Mouse (Mus musculus) layer of hippocampus, adult 9-10 months (tissue): Measurements from ENCODE around the gene Atp8b3.

Source experiments
- DNase-seq: peaks from one replicate; pipeline ENCODE4 v3.0.0; 2022; ENCODE audit warnings: low spot score

The Atp8b3 gene

GRCm38 (mm10) chr10:80568876-80569275, 30.0 kb upstream of the Atp8b3 start:
- no peak for DNase-seq

- DNase-seq, result no peak
These were observed 27.6 kb upstream of the Atp8b3 start for GRCm38 (mm10) chr10:80566375-80567092.

DNA sequence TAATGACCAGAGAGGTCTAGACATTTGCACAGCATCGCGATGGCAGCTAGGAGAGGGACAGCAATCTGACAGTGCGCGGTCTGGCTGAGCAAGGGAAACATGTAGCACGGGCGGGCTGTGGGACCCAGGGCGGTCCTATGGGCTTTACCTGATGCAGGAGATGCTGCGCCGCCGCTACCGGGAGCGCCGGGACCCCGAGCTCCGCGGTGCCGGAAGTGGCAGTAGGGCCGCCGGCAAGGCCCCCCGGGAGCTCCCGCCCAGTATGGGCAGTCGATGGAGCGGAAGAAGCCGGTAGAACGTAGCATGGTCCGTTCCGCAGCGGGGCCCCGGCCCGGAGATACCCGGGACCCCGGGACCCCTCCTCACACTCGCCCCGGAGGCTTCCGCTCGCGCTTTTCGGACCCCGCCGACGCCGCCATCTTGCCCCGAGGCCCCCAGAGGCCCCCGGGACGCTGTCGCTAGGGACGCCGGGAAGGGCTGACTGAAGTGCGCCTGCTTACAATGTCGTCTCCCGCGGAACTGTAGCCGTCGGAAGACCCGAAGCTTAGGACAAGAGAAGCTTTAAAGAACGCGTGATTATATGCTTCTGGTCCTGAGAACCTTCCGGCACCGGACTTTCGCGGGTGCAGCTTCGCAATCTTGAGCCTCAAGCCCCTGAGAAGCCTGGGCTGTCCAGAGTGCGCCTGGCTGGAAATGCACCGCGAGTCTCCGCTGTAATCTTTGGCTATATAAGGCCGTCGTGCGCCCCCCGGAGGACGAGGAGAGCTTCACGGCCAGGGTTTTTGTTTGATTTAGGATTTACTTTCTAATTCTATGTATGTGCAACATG, 22.4 kb upstream of the Atp8b3 start, which contains the start of gene Rexo1:
Gene Rexo1 (minus strand): TSS at position 445 of the 829 bp plus-strand sequence.
- DNase-seq, result peak; percentile 93

DNA sequence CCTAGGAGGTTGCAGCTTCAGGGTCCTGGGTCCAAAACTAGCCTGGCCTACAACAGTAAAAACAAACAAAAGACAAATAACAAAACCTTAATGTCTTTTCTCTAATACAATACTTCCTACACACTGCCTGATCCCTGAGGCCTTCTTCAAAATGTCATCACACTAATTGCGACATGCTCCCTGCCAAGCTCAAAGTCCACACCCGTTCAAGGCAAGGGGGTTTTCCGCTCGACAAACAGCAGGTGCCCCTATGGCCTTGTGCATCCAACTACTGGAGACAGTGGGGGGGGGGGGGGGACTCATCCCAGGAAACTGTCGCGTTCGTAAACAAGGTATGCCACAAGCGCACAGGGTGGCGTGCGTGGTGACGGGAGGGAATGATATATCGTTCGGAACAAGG, 21.7 kb upstream of the Atp8b3 start:
- no peak for DNase-seq

- no peak for DNase-seq
These were observed 20.5 kb upstream of the Atp8b3 start for GRCm38 (mm10) chr10:80559431-80559830.

- no peak for DNase-seq
These were observed 18.5 kb upstream of the Atp8b3 start for GRCm38 (mm10) chr10:80557346-80557965.

- no peak for DNase-seq
These were observed 15.1 kb upstream of the Atp8b3 start for GRCm38 (mm10) chr10:80553997-80554396.

DNA sequence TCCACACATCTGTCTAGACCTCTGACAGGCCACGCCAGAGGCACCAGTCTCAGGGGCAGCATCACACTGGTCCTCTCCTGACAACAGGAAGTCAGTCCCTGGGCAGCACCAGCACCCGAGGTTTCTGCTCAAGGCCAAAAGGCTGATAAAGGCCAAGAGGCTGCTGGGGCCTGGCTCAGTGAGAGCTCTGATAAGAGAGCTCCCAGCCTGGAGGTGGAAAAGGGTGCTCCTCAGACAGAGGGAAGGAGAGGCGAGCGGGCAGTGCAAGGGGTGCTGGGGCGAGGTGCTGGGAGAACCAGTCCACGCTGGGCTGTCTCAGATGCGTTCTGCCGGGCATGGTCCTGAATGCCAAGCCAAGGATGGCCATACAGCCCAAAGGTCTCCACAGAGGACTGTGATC, 14.7 kb upstream of the Atp8b3 start:
- no peak for DNase-seq

- DNase-seq, result no peak
These were observed 13.4 kb upstream of the Atp8b3 start for GRCm38 (mm10) chr10:80552364-80552763.

- no peak for DNase-seq
These were observed 10.4 kb upstream of the Atp8b3 start for GRCm38 (mm10) chr10:80549279-80549678.

- DNase-seq, result no peak
These were observed 9.6 kb upstream of the Atp8b3 start for GRCm38 (mm10) chr10:80548428-80549006.

GRCm38 (mm10) chr10:80547539-80547938, 8.6 kb upstream of the Atp8b3 start:
- DNase-seq, result no peak

GRCm38 (mm10) chr10:80546945-80547344, 8.0 kb upstream of the Atp8b3 start:
- no peak for DNase-seq

DNA sequence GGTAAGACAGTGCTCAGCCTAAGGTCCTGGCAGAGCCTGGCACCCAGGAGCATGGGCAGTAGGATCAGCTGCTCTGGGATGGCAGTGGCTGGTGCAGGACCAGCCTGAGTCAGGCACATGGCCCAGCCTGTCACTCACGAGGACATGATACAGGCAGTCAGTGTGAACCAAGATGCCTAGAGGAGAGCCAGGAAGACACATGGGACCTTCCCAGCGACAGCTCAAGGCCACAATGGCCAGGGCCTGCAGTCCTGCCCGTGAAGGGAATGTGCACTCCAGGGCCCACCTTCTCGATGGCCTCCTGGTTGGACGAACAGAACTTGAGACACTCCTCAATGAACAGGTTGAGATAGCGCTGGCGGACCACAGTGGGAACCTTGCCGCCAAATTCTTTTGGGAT, 6.7 kb upstream of the Atp8b3 start:
- DNase-seq, result no peak

- no peak for DNase-seq
These were observed 4.9 kb upstream of the Atp8b3 start for GRCm38 (mm10) chr10:80543873-80544272.

DNA sequence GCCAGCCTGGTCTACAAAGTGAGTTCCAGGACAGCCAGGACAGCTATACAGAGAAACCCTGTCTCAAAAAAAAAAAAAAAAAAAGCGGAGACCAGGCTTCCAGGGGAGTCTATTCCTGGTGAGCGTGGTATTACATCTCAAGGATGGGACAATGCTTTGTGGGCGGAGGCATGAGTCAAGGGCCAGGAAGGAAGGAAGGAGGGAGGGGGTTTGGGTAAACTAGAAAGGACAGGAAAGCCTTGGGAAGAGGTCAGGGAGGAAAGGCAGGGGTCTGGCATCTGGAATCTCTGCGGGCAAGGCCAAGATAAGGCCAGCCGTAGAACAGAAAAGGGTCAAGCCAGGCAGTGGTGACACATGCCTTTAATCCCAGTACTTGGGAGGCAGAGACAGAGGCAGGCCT, 569 bp upstream of the Atp8b3 start:
- DNase-seq, result no peak

DNA sequence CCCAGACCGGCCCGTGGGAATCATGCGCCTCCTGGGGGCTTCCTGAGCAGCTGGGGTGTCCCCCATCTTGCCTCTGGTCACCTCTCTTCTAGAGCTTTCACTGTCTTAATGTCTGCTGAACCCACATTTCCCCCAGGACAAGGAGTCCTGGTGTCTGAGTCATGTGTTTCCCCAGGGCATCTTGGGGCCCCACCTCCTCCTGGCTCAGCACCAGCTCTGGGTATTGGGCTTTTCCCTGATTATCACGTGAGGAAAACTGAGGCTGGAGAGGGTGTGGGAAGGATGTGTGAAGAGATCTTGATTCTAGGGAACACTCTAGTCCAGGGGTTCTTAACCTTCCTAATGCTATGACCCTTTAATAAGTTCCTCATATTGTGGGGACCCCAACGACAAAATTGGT, 744 bp downstream of the Atp8b3 start:
- DNase-seq, result no peak

DNA sequence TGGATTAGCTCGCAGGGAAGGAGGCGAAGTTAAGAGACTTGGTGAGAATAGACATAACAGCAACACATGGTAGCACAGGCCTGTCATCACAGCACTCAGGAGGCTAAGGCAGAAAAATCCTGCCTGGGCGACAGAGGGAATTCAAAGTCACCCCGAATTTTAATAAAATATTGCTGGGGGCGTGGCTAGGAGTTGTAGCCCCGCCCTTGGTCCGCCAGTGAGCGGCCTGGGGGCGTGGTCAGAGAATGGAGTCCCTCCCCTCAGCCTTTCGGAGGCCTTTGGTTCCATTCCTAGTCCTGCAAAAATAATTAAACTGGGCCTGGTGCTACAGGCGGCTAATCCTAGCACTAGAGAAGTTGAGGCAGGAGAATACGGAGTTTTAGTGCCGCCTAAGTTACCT, 3.2 kb downstream of the Atp8b3 start:
- DNase-seq, result no peak

- no peak for DNase-seq
These were observed 3.9 kb downstream of the Atp8b3 start for GRCm38 (mm10) chr10:80535071-80535470.

DNA sequence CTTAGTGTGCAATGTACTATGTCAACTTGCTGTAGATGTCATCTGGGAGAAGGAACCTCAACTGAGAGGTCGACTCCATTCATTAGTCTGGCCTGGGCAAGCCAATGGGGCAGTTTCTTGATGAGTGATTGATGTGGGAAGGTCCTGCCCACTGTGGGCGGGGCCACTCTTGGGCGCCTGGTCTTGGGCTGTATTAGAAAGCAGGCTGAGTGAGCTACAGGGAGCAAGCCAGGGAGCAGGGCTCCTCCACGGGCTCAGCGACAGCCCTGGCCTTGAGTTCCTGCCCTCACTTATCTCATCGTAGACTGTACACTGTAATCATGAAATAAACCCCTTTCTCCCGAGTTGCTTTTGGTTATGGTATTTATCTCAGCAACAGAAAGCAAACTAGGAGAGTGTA, 5.2 kb downstream of the Atp8b3 start:
- no peak for DNase-seq

DNA sequence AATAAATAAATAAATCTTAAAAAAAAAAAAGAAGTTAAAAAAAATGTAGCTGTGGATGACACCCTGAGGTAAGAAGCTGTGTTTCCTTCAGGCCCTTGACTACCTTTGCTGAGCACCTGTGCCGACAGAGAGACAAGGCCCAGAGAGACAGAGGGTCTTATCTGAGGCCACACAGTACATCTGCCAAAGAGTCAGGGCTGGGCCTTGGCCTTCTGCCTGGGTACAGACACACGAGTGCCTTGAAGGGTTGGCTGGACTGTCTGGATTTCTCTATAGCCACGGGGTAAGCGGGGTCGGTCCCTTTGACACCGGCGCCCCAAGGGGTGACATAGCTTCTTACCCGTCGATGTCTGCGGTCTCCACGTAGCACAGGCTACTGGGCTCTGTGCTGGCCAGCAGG, 6.1 kb downstream of the Atp8b3 start:
- no peak for DNase-seq

GRCm38 (mm10) chr10:80526172-80526571, 12.8 kb downstream of the Atp8b3 start:
- no peak for DNase-seq

DNA sequence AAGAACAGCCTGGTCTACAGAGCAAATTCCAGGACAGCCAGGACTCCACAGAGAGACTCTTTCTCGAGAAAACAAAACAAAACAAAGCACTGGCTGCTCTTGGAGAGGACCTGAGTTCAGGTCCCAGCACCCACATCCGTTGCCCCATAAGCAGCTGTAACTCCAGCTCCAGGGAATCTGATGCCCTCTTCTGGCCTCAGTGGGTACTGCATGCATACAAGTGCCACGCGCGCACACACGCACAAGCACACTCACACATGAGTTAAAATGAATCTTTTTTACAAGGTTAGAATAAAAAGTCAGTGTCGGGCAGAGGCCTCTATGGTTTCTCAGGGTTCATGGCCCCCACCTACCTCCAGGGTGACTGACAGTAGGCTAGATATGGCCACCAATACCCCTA, 15.6 kb downstream of the Atp8b3 start:
- DNase-seq, result no peak
